Mouse (Mus musculus) megakaryocyte, adult 5-6 weeks (primary cell): ENCODE results near the gene Tcea3. TPM values are rescaled to one million over a fixed set of nuclear protein-coding genes. Genes with fewer than 3 reads are reported as not detected.

Experiments used
- ATAC-seq: 2 replicates; pipeline ENCODE4 v1.8.0; 2016; ENCODE audit warnings: mild to moderate bottlenecking, inconsistent platforms; ENCODE audit not compliant: poor library complexity, severe bottlenecking
- total RNA-seq, 2 experiments: library from RNA; stranded (forward) in 1 of 2; stranded (reverse) in 1 of 2; fragments of 153-499, 151-499 nt in 1 of 2; fragments of 221-1000, 200-1000 nt in 1 of 2; gene quantifications; 2 replicates each; pipeline versions ENCODE4 v1.2.3 to v1.2.4; 2015 to 2017

Gene Tcea3
- total RNA-seq, 2 experiments from 2014 or later, result 3.5 to 5.6 TPM

- peak; percentile 20; the same call in 1 of the 2 replicates for ATAC-seq
These were observed 63.8 kb downstream of the Tcea3 start for GRCm38 (mm10) chr4:136311042-136311999.

GRCm38 (mm10) chr4:136312616-136313015 is 65.1 kb downstream of the Tcea3 start:
- no peak for ATAC-seq

DNA sequence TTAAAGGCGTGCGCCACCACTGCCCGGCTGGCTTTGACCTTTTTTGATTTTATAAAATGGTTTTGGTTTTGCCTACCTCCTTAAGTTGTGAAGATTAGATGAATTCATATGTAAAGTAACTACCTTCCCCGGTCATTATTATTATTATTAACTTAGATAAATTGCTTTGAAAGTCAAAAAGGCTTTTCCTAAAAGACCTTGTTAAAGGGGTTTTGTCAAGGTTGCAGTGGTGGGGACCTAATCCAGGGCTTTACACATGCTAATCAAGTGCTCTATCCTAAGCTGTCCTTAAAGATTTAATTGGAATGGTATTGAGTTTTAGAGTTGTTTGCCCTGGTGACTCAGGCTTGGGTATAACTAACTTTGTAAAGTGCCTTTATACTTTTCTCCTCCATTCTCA is 70.1 kb downstream of the Tcea3 start:
- ATAC-seq, result no peak

DNA sequence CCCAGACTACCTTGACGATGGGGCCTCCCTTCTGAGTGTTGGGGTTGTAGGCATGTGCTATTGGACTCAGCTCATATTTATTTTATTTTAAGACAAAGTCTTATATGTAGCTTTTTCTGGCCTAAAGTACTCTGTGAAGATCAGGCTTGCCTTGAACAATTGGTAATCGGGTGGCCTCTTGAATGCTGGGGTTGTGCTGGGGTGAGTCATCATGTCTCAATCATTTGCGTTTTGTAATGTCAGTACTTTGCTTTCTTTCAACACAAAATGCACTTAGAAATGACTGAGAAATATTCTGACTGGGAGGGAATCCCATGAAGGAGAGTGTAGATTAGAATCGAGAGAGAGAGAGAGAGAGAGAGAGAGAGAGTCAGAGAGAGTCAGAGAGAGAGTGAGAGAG is 72.5 kb downstream of the Tcea3 start:
- ATAC-seq, result no peak

DNA sequence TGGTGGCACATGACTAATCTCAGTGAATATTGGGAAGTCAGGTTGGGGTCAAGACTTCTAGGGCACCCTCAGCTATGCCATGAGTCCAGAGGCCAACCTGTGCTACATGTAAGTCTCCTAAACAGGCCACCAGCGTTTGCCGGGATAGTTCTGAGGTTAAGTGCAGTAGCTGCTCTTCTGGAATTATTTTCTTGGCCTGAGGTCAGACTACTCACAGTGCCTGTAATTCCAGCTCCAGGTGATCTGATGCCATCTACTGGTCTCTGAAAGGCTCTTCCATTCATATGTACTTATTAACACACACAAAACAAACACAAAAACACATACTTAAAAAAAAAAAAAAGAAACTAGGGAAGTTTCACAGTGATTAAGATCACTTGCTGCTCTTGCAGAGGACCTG is 76.7 kb downstream of the Tcea3 start:
- no peak for ATAC-seq

Other genes starting within 250 kb of the Tcea3 start
- gene Eloa, start 226.0 kb upstream of the Tcea3 start, total RNA-seq (2015), result 61.0 and 62.7 TPM in 2 replicates
- gene Eloa, start 226.0 kb upstream of the Tcea3 start, total RNA-seq (2017), result 63.0 and 68.6 TPM in 2 replicates
- gene Rpl11, start 194.3 kb upstream of the Tcea3 start, total RNA-seq (2015), result 1,014 and 1,023 TPM in 2 replicates
- 540 and 557 TPM in 2 replicates for gene Rpl11, start 194.3 kb upstream of the Tcea3 start, total RNA-seq (2017)
- 1.9 and 2.0 TPM in 2 replicates for gene Id3, start 104.2 kb upstream of the Tcea3 start, total RNA-seq (2015)
- gene Id3, start 104.2 kb upstream of the Tcea3 start, total RNA-seq (2017), result 0.77 and 1.8 TPM in 2 replicates
- gene E2f2, start 75.3 kb upstream of the Tcea3 start, total RNA-seq (2015), result 78.1 and 107 TPM in 2 replicates
- 59.4 and 63.6 TPM in 2 replicates for gene E2f2, start 75.3 kb upstream of the Tcea3 start, total RNA-seq (2017)
- not detected in 2 replicates for gene Asap3, start 41.4 kb upstream of the Tcea3 start, total RNA-seq (2015)
- 0.04 TPM in 1 of 2 replicates, not detected in the other for gene Asap3, start 41.4 kb upstream of the Tcea3 start, total RNA-seq (2017)
- gene Zfp46, start 37.0 kb downstream of the Tcea3 start, total RNA-seq (2015), result 4.2 and 4.5 TPM in 2 replicates
- 8.1 and 9.3 TPM in 2 replicates for gene Zfp46, start 37.0 kb downstream of the Tcea3 start, total RNA-seq (2017)
- 80.0 and 85.4 TPM in 2 replicates for gene Hnrnpr, start 63.2 kb downstream of the Tcea3 start, total RNA-seq (2015)
- 124 and 138 TPM in 2 replicates for gene Hnrnpr, start 63.2 kb downstream of the Tcea3 start, total RNA-seq (2017)
- gene Htr1d, start 175.8 kb downstream of the Tcea3 start, total RNA-seq (2015), result not detected in 2 replicates
- not detected in 2 replicates for gene Htr1d, start 175.8 kb downstream of the Tcea3 start, total RNA-seq (2017)
- 0.13 TPM in 1 of 2 replicates, not detected in the other for gene 6030445D17Rik, start 214.5 kb downstream of the Tcea3 start, total RNA-seq (2015)
- not detected in 2 replicates for gene 6030445D17Rik, start 214.5 kb downstream of the Tcea3 start, total RNA-seq (2017)
- gene Luzp1, start 222.0 kb downstream of the Tcea3 start, total RNA-seq (2015), result 3.4 and 6.7 TPM in 2 replicates
- gene Luzp1, start 222.0 kb downstream of the Tcea3 start, total RNA-seq (2017), result 3.5 and 4.8 TPM in 2 replicates